Mouse (Mus musculus): ENCODE measurements around the gene Rnaset2a.
A peak's percentile ranks its signal among the peaks of the same experiment; 100 is the strongest.
"Not testable (repeated sequence)": the region's sequence is repeated elsewhere in the genome, so short reads cannot be mapped to it uniquely, and the experiment has no call there.

Gene Rnaset2a

GRCm38 (mm10) chr17:8138116-8138515 is 9.8 kb downstream of the Rnaset2a start:
- DNase-seq (ENCODE audit: low read depth, low spot score): not testable (repeated sequence)

- DNase-seq (ENCODE audit: low read depth, low spot score): not testable (repeated sequence)
Observed at GRCm38 (mm10) chr17:8130849-8131248, 17.0 kb downstream of the Rnaset2a start.

- not testable (repeated sequence) for DNase-seq (ENCODE audit: low read depth, low spot score)
Observed at GRCm38 (mm10) chr17:8129578-8129977, 18.3 kb downstream of the Rnaset2a start.

GRCm38 (mm10) chr17:8128326-8128993 is 19.4 kb downstream of the Rnaset2a start:
- DNase-seq (ENCODE audit: low read depth, low spot score): not testable (repeated sequence)

GRCm38 (mm10) chr17:8124586-8124985 is 23.3 kb downstream of the Rnaset2a start:
- not testable (repeated sequence) for DNase-seq (ENCODE audit: low read depth, low spot score)

- not testable (repeated sequence) for DNase-seq (ENCODE audit: low read depth, low spot score)
Observed at GRCm38 (mm10) chr17:8122974-8123373, 24.9 kb downstream of the Rnaset2a start.

- DNase-seq (ENCODE audit: low read depth, low spot score): not testable (repeated sequence)
Observed at GRCm38 (mm10) chr17:8116928-8117327, 31.0 kb downstream of the Rnaset2a start.

GRCm38 (mm10) chr17:8116378-8116777 is 31.5 kb downstream of the Rnaset2a start:
- peak; percentile 18 for DNase-seq (ENCODE audit: low read depth, low spot score)

- DNase-seq (ENCODE audit: low read depth, low spot score): not testable (repeated sequence)
Observed at GRCm38 (mm10) chr17:8112199-8112598, 35.7 kb downstream of the Rnaset2a start.

GRCm38 (mm10) chr17:8101297-8101609 is 46.6 kb downstream of the Rnaset2a start:
- not testable (repeated sequence) for DNase-seq (ENCODE audit: low read depth, low spot score)

- not testable (repeated sequence) for DNase-seq (ENCODE audit: low read depth, low spot score)
Observed at GRCm38 (mm10) chr17:8100405-8101296, 47.2 kb downstream of the Rnaset2a start.

- DNase-seq (ENCODE audit: low read depth, low spot score): not testable (repeated sequence)
Observed at GRCm38 (mm10) chr17:8096199-8096598, 51.7 kb downstream of the Rnaset2a start.

- DNase-seq (ENCODE audit: low read depth, low spot score): not testable (repeated sequence)
Observed at GRCm38 (mm10) chr17:8095653-8096052, 52.2 kb downstream of the Rnaset2a start.

GRCm38 (mm10) chr17:8092537-8093526 is 55.1 kb downstream of the Rnaset2a start:
- DNase-seq (ENCODE audit: low read depth, low spot score): not testable (repeated sequence)

GRCm38 (mm10) chr17:8091320-8091719 is 56.6 kb downstream of the Rnaset2a start:
- not testable (repeated sequence) for DNase-seq (ENCODE audit: low read depth, low spot score)

- DNase-seq (ENCODE audit: low read depth, low spot score): not testable (repeated sequence)
Observed at GRCm38 (mm10) chr17:8069847-8070246, 78.0 kb downstream of the Rnaset2a start.

All from CD4-positive helper T cell, adult 2 months (primary cell).